Mouse (Mus musculus) brain, embryonic 14.5 days (tissue): Measurements from ENCODE around the gene Ankrd44. TPM values are rescaled to one million over a fixed set of nuclear protein-coding genes. Genes with fewer than 3 reads are reported as not detected.

Source experiments
- DNase-seq: peaks from one replicate; pipeline ENCODE4 v3.0.0-alpha.2; 2011; ENCODE audit warnings: low read depth
- CTCF ChIP-seq: fragments of 200-500 bp; IDR thresholded peaks from 2 replicates; pipeline ENCODE4 v1.5.1; 2012; ENCODE audit warnings: inconsistent platforms, mild to moderate bottlenecking, moderate library complexity, borderline replicate concordance; ENCODE audit not compliant: insufficient read depth, insufficient read length; ENCODE audit errors: extremely low read depth
- POLR2A ChIP-seq: fragments of 200-500 bp; IDR thresholded peaks from 2 replicates; pipeline ENCODE4 v1.6.1; 2012; ENCODE audit warnings: mild to moderate bottlenecking, inconsistent platforms, borderline replicate concordance; ENCODE audit not compliant: poor library complexity, insufficient read depth, insufficient read length, severe bottlenecking; ENCODE audit errors: extremely low read depth
- polyA plus RNA-seq: library from polyadenylated mRNA; depleted of rRNA; stranded (reverse); fragments of >200 nt; gene quantifications from 2 replicates; pipeline ENCODE4 v1.2.3, GENCODE M21; 2012

The Ankrd44 gene
- polyA plus RNA-seq, 1 experiment: 55.5 TPM

GRCm38 (mm10) chr1:54872857-54873616 lies 53.1 kb downstream of the Ankrd44 start:
- no peak for DNase-seq

DNA sequence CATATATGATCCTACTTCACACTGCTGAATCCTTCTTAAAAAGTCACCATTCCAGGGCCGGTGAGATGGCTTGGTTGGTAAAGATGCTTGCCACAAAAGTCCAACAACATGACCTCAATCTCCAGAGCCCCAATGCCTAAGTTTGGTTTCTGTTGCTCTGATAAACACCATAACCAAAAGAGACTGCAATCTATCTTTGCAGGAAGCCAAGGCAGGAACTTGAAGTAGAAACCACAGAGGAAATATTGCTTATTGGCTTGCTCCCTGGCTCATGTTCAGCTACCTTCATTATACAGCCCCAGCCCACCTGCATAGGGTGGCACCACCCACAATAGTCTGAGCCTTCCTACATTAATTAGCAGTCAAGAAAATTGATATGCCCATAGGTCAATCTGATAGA lies 54.9 kb downstream of the Ankrd44 start:
- TF ChIP-seq CTCF: no peak
- no peak for TF ChIP-seq POLR2A
- no peak for DNase-seq

More at GRCm38 (mm10) chr1:54872857-54873616, 53.1 kb downstream of the Ankrd44 start:
- TF ChIP-seq CTCF: no peak
- TF ChIP-seq POLR2A: no peak

DNA sequence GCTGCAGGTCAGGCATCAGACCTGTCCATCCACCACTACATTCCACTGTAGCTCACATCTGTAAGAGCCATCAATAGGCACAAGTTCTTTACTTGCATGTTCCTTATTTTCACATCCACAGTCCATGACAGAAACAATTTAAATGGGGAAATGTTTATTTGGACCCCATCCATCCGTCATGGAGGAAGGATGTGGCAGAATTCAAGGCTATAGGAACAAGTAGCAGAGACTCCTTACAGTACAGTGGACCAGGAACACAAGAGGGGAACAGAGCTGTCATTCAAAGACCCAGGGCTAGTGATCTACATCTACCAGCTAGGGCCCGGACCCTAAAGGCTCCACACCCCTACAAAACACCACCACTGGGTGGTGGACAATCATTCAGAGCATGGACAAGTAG lies 55.6 kb downstream of the Ankrd44 start:
- DNase-seq: no peak
- TF ChIP-seq CTCF (no peak), POLR2A (no peak)

DNA sequence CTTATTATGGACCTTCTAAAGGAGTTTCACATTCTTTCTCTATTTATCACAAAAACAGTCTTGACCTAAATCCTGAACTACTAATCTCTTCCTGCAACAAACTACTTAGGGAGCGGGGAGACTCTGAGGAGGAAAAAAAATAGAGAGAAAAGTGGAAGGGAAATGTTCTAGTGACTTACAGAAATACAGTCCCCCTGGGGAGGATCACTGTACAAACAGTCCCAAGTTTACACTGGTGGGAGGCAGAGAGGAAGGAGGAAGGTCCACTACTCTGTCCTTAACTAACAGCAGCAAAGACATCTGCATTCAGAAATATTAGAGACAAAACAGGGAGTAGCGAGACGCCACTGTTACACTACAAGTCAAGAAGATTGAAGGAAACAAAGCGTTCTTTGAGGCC lies 59.0 kb downstream of the Ankrd44 start:
- TF ChIP-seq POLR2A (no peak), CTCF (no peak)
- no peak for DNase-seq

DNA sequence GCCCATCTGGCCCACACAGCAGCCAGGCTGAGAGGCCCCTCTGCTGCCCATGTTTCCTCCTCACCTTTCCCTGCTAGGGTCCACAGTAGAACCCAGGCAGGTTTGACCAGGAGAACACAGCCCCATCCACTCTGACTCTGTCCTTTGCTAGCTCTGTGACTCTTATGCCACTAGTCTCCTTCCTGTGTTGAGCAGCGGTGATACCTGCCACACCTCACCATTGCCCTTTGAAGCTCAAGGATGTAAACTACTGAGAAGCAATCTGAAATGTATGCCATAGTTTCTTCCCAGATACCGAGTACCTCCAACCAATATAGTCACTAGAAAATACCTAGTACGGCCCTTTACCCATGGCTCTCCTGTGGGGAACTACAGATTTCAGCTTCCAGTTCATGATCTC lies 60.1 kb downstream of the Ankrd44 start:
- no peak for DNase-seq
- TF ChIP-seq CTCF: no peak
- TF ChIP-seq POLR2A: no peak

GRCm38 (mm10) chr1:54864928-54865652 lies 61.1 kb downstream of the Ankrd44 start:
- TF ChIP-seq CTCF (no peak), POLR2A (no peak)

GRCm38 (mm10) chr1:54860361-54860760 lies 65.8 kb downstream of the Ankrd44 start:
- TF ChIP-seq CTCF: no peak
- no peak for TF ChIP-seq POLR2A
- DNase-seq: no peak

More at GRCm38 (mm10) chr1:54864928-54865652, 61.1 kb downstream of the Ankrd44 start:
- no peak for DNase-seq

GRCm38 (mm10) chr1:54859876-54860275 lies 66.3 kb downstream of the Ankrd44 start:
- TF ChIP-seq POLR2A (no peak), CTCF (no peak)

GRCm38 (mm10) chr1:54858898-54859297 lies 67.3 kb downstream of the Ankrd44 start:
- DNase-seq: no peak
- no peak for TF ChIP-seq POLR2A
- TF ChIP-seq CTCF: no peak

More at GRCm38 (mm10) chr1:54859876-54860275, 66.3 kb downstream of the Ankrd44 start:
- DNase-seq: no peak

- no peak for TF ChIP-seq CTCF
- no peak for TF ChIP-seq POLR2A
- DNase-seq: no peak
Observed at GRCm38 (mm10) chr1:54856502-54856901, 69.7 kb downstream of the Ankrd44 start.

DNA sequence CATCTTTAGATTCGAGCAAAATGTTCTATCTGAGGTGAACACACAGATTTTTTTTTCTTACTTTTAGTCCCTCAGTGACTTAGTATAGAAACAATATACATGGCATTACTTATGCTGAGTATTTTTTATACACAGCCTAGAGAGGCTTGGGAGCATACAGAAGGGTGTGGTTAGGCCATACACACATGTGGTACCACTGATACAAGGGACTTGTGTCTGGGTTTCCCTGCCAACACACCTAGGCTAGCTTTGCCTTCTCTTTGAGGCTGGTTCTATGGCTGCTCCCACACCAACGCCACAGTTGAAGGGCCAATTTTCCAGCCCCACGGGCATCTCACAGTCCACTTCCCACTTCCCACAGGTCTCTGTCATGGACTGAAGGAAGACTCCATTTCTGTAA lies 70.2 kb downstream of the Ankrd44 start:
- TF ChIP-seq POLR2A (no peak), CTCF (no peak)
- DNase-seq: no peak
